Mouse (Mus musculus) hindbrain, postnatal 0 days (tissue): ENCODE data around the gene Brd7. TPM values are rescaled to one million over a fixed set of nuclear protein-coding genes. Genes with fewer than 3 reads are reported as not detected.
A peak's percentile ranks its signal among the peaks of the same experiment; 100 is the strongest.

Experiments
- ATAC-seq: fragments of 200-750 bp; cut with Nextera tagmentation; 2 replicates; pipeline ENCODE4 v1.8.0; 2017; ENCODE audit warnings: mild to moderate bottlenecking, moderate TSS enrichment, moderate library complexity
- DNase-seq: peaks from one replicate; pipeline ENCODE4 v3.0.0-alpha.2; 2015; ENCODE audit warnings: low spot score
- H3K27ac ChIP-seq: fragments of 300-500 bp; sonication (generic); 2 replicates; pipeline ENCODE4 v1.5.1; 2014; ENCODE audit warnings: mild to moderate bottlenecking
- H3K27me3 ChIP-seq: fragments of 300-500 bp; sonication (generic); 2 replicates; pipeline ENCODE4 v1.6.1; 2014; ENCODE audit warnings: low read length, mixed read lengths; ENCODE audit not compliant: insufficient read depth
- H3K36me3 ChIP-seq: fragments of 300-500 bp; sonication (generic); 2 replicates; pipeline ENCODE4 v1.6.1; 2014; ENCODE audit warnings: low read length, mixed read lengths; ENCODE audit not compliant: insufficient read depth
- H3K4me1 ChIP-seq: fragments of 300-500 bp; sonication (generic); 2 replicates; pipeline ENCODE4 v1.6.1; 2014; ENCODE audit warnings: antibody characterized with exemption, low read length, mixed read lengths; ENCODE audit not compliant: insufficient read depth
- H3K4me2 ChIP-seq: fragments of 300-500 bp; sonication (generic); 2 replicates; pipeline ENCODE4 v1.6.1; 2014; ENCODE audit warnings: low read depth, mild to moderate bottlenecking, low read length, moderate library complexity, mixed read lengths
- H3K4me3 ChIP-seq: fragments of 300-500 bp; sonication (generic); 2 replicates; pipeline ENCODE4 v1.5.1; 2014; ENCODE audit warnings: low read length
- H3K9ac ChIP-seq: fragments of 300-500 bp; sonication (generic); replicated peaks from 2 replicates; pipeline ENCODE4 v1.6.1; 2014; ENCODE audit warnings: mild to moderate bottlenecking, low read length, moderate library complexity, mixed read lengths
- H3K9me3 ChIP-seq: fragments of 300-500 bp; sonication (generic); 2 replicates; pipeline ENCODE4 v1.6.1; 2016; ENCODE audit warnings: low read length, mixed read lengths
- CTCF ChIP-seq: IDR thresholded peaks from 2 replicates; pipeline ENCODE4 v1.5.1; 2016; ENCODE audit warnings: antibody characterized with exemption, control low read depth, low read depth
- WGBS: fragments of 180-500 bp; shearing (Covaris S2); extraction: QIAGEN DNeasy Blood & Tissue Kit; methylation state at CpG from one replicate; pipeline ENCODE4 v1.1.7; 2014; 5-methylcytosine and 5-hydroxymethylcytosine counted together
- polyA plus RNA-seq: library from polyadenylated mRNA; unstranded; fragments of >200 nt; fragmentation: Nextera tagmentation; extraction: Ambion mirVana; gene quantifications from 2 replicates; pipeline ENCODE4 v1.2.1, GENCODE M21; 2015
- total RNA-seq: library from RNA; depleted of rRNA; stranded (reverse); fragments of >200 nt; gene quantifications from 2 replicates; pipeline ENCODE4 v1.2.3, GENCODE M21; 2014

The Brd7 gene
- total and polyA plus RNA-seq, 2 experiments from 2014 or later: 15.5 to 57.8 TPM

DNA sequence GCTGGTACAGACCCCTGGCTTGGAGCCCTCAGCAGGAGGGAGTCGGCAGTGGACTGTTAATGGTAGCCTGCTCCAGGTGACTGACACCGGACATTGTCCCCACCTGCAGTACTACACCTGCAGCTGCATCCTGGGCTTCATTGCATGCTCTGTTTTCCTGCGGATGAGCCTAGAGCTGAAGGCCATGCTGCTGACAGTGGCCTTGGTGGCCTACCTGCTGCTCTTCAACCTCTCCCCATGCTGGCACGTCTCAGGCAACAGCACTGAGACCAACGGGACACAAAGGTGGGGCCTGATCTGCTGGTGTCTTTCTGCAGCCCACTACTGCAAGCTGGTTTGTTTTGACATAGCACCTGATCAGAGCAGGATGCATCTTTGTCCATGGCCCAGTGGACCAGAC is 38.5 kb downstream of the Brd7 start:
- 90% methylated on average over 5 of the region's 5 CpGs for WGBS
- Histone ChIP-seq H3K36me3 (peaks cover 28% of the 10 kb centered on the region; the same call in 1 of the 2 replicates), H3K27ac (no peak overlapping the region), H3K4me3 (no peak overlapping the region), H3K4me2 (no peak overlapping the region), H3K27me3 (no peaks in the 10 kb centered on the region), H3K4me1 (no peaks in the 10 kb centered on the region), H3K9me3 (no peaks in the 10 kb centered on the region), H3K9ac (no peak overlapping the region)
- ATAC-seq (no peak), DNase-seq (no peak)
- TF ChIP-seq CTCF: no peak

DNA sequence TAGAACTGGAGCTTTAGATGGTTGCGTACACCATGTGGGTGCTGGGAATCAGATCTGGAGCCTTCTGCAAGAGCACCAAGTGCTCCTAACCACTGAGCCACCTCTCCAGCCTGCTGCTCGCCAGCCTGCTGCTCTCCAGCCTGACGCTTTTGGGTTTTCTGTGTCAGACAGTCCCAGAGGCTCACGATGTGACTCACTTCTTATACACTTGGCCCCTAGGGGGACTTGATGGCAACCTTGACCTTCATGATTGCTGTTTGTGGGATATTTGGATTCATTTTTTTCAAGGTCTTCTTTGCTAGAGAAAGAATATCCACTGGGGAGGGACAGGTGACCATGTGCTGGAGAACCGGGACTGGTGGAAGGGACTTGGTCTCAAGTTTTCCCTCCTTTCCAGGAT is 40.6 kb downstream of the Brd7 start:
- no peak for TF ChIP-seq CTCF
- Histone ChIP-seq H3K4me3 (no peak overlapping the region), H3K27ac (no peak overlapping the region), H3K9ac (no peak overlapping the region), H3K4me2 (no peak overlapping the region), H3K4me1 (0 out of 2 replicates have a peak, but pooled peaks cover 4% of the 10 kb centered on the region), H3K36me3 (peaks cover 19% of the 10 kb centered on the region; the same call in 1 of the 2 replicates), H3K9me3 (no peaks in the 10 kb centered on the region), H3K27me3 (no peaks in the 10 kb centered on the region)
- ATAC-seq (no peak), DNase-seq (no peak)
- WGBS: 89% methylated on average over 5 of the region's 5 CpGs

- H3K4me2 ChIP-seq: no peak overlapping the region
- no peak for ATAC-seq
- H3K4me1 ChIP-seq: 0 out of 2 replicates have a peak, but pooled peaks cover 9% of the 10 kb centered on the region
- no peak for DNase-seq
- H3K4me3 ChIP-seq: no peak overlapping the region
- H3K36me3 ChIP-seq: 0 out of 2 replicates have a peak, but pooled peaks cover 8% of the 10 kb centered on the region
- TF ChIP-seq CTCF: no peak
- H3K27ac ChIP-seq: no peak overlapping the region
- H3K9ac ChIP-seq: no peak overlapping the region
- H3K27me3 ChIP-seq: no peaks in the 10 kb centered on the region
- no peaks in the 10 kb centered on the region for H3K9me3 ChIP-seq
- 94% methylated on average over 6 of the region's 6 CpGs for WGBS
These were observed 41.9 kb downstream of the Brd7 start for GRCm38 (mm10) chr8:88320134-88320533.

DNA sequence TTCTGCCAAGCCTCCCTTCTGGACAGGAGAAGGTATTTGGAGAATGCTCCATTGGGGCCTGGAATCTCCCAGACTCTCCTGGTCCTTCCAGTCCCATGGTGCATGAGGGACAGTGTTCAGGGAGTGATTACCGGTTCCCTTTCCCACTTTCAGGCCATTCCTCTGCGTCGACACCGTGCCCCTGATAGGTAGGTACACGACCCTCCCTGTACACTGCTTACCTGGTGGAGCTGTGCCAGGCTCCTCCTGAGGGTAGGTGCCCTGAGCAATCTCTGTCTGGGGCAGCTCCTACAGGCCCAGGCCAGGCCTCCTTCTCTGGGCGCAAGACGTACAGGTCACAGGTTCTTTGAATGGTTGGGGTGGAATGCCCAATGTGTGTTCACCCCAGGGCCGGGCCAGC is 43.8 kb downstream of the Brd7 start:
- Histone ChIP-seq H3K36me3 (no peaks in the 10 kb centered on the region), H3K4me1 (0 out of 2 replicates have a peak, but pooled peaks cover 9% of the 10 kb centered on the region), H3K9ac (no peak overlapping the region), H3K27me3 (no peaks in the 10 kb centered on the region), H3K9me3 (no peaks in the 10 kb centered on the region), H3K4me3 (no peak overlapping the region), H3K27ac (no peak overlapping the region), H3K4me2 (no peak overlapping the region)
- DNase-seq (no peak), ATAC-seq (no peak)
- TF ChIP-seq CTCF: no peak
- 93% methylated on average over 8 of the region's 8 CpGs for WGBS

DNA sequence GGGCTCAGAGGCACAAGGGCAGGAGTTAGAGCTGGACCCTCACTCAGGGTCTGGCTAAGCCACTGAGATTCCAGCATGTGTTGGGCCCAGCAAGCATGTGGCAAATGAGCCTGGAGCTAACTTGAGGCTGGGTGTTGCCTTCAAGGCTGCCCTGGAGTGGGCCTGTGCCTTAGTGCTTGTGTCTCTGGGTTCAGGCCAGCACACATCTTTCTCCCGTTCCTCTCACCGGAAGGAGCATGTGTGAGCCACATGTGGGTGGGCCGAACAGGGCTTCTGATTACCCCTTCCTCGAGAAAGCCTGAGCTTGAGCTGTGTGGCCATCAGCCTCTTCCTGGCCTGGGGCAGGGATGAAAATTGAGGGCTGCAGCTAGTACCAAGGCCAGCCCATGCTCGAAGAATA is 44.7 kb downstream of the Brd7 start:
- no peaks in the 10 kb centered on the region for H3K9me3 ChIP-seq
- ATAC-seq: no peak
- H3K4me3 ChIP-seq: no peak overlapping the region
- no peaks in the 10 kb centered on the region for H3K36me3 ChIP-seq
- no peak overlapping the region for H3K4me2 ChIP-seq
- no peak overlapping the region for H3K9ac ChIP-seq
- 50% methylated on average over 5 of the region's 5 CpGs for WGBS
- no peak overlapping the region for H3K27ac ChIP-seq
- TF ChIP-seq CTCF: no peak
- 0 out of 2 replicates have a peak, but pooled peaks cover 9% of the 10 kb centered on the region for H3K4me1 ChIP-seq
- H3K27me3 ChIP-seq: no peaks in the 10 kb centered on the region
- no peak for DNase-seq

DNA sequence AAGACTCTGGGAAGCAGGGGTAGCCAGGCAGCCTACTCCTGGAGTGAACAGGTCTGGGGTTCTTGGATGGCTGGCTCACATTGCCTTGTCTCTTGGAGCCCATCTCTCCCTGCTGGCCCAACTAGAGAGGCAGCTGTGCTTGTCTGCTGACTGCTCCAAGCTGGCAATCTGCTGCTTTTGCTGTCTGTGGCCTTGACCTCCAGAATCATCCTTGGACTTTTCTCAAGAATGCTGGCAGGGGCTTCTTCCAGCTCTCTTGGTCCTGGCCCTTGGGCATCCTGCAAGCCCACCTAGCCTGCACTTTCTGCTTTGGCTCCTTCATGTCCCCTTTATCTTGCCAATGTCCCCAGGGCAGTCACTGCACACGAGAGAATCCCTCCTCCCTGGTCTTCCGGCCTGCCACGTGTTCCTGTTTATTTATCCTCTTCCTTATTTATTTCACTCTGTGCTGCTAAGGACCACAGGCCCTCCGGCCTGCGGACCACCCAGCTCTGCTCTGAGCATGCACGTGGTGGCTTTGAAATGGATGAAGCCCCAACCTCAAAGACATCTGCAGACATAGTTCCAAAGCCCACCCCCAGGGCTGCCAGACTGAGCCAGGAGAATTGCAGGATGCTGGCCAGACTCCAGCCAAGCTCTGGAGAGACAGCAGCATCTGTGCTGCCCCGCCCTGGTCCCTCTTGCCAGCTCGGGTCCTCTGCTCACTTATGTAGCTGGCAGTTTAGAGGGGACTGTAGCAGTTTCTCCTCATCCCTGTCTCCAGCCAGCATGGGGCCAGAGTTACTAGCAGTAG is 45.7 kb downstream of the Brd7 start:
- no peak overlapping the region for H3K27ac ChIP-seq
- TF ChIP-seq CTCF: no peak
- peak; percentile 85 for ATAC-seq

DNA sequence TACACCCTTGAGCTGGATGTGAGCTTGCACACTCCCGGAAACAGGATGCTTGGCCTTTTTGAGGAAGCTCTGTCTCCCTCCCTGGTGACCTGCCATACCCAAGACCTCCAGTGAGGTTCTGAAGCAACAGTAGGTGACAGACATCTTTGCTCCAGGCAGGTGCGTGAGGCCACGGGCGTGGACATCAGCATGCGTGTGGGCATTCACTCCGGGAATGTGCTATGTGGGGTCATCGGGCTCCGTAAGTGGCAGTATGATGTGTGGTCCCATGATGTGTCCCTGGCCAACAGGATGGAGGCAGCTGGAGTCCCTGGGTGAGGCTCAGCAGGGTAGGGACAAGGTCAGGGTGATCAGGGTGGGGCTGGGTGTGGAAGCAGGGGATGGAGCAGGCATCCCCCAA is 46.7 kb downstream of the Brd7 start:
- no peak for TF ChIP-seq CTCF
- DNase-seq (no peak), ATAC-seq (no peak)
- Histone ChIP-seq H3K27me3 (no peaks in the 10 kb centered on the region), H3K4me1 (0 out of 2 replicates have a peak, but pooled peaks cover 9% of the 10 kb centered on the region), H3K4me3 (no peak overlapping the region), H3K9me3 (no peaks in the 10 kb centered on the region), H3K36me3 (no peaks in the 10 kb centered on the region), H3K4me2 (no peak overlapping the region), H3K27ac (no peak overlapping the region), H3K9ac (no peak overlapping the region)
- WGBS: over 99% methylated on average over 8 of the region's 8 CpGs

More for the DNA sequence above, 45.7 kb downstream of the Brd7 start:
- Histone ChIP-seq H3K27me3 (no peaks in the 10 kb centered on the region), H3K9me3 (no peaks in the 10 kb centered on the region), H3K9ac (no peak overlapping the region), H3K4me2 (no peak overlapping the region), H3K4me1 (0 out of 2 replicates have a peak, but pooled peaks cover 9% of the 10 kb centered on the region), H3K36me3 (no peaks in the 10 kb centered on the region), H3K4me3 (no peak overlapping the region)
- peak; percentile 85 for DNase-seq
- WGBS: 27% methylated on average over 8 of the region's 8 CpGs
